Mouse (Mus musculus): ENCODE data around the gene Gsto1.

The Gsto1 gene

DNA sequence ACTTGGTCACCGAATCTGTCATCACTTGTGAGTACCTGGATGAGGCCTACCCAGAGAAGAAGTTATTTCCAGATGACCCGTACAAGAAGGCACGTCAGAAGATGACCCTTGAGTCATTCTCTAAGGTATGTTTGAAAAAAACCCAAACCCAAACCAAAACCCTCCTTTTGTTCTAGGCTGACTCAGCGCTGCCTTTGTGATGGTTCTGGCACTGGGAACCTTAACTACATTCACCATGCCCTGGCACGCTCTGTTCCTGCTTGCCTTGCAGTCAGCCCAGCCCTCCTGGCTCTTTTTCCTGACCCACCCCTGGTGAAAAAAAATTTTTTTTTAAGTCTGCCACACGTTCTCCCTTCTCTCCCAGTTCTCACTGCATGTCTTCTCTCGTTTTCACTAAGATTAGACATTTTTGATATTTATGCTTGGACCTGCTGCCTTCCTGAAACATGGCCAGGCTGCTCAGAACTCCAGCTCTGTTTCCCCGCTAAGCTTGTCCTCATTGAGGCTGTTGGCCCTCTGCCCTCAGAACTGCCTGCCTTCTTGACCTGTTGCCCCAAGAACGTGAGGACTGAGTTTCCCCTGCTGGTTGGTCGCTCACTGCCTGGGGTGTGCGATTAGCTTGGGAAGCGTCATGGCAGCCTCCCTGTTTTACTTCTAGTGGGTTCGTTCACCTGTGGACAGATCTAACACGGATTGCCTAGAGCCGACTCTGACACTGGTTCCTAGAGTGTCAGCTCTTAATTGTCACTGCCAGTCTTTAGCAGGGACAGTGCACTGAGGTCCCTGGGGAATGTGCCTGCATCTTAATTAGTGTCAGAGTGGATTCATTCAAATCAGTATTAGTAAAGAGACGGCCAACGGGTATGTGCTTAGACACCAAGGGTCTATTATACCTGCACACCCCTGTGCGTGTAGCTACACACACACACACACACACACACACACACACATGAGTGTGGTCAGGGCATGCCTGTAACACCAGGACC lies 3.5 kb downstream of the Gsto1 start:
- no peak for DNase-seq (ENCODE audit: low read depth)

DNA sequence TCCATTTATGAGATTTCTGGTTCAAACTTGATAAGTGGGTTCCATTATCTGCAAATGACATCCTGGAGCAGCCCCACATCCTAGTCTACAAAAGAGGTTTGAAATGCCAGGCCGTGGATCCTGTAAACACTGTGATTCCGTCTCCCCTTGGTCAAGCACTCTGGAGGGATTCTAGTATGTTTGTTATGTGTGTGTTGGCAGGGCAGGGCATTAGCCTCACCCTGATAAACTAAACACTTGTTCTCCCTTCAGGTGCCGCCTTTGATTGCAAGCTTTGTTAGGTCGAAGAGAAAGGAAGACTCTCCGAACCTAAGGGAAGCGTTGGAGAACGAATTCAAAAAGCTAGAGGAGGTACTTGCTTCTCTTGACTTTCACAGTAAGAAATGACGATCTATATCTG lies 4.4 kb downstream of the Gsto1 start:
- no peak for DNase-seq (ENCODE audit: low read depth)

DNA sequence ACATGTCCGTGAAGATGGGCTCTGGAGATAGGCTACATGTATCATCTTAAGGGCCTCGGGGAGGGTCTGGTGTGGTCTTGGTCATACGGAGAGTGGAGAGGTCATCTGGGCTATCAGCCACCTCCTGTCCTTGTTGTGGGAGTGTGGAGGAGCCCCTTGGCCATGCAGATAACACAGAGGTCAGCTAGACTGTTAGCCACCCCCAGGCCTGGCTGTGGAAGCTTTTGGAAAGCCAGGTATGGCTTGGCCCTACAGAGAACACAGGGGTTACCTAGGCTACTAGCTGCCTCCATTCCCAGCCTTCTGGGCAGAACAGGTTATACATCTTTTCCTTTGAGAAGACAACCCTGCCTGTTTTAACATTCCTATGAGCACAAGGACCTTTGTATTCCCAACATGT lies 7.8 kb downstream of the Gsto1 start:
- no peak for DNase-seq (ENCODE audit: low read depth)

DNA sequence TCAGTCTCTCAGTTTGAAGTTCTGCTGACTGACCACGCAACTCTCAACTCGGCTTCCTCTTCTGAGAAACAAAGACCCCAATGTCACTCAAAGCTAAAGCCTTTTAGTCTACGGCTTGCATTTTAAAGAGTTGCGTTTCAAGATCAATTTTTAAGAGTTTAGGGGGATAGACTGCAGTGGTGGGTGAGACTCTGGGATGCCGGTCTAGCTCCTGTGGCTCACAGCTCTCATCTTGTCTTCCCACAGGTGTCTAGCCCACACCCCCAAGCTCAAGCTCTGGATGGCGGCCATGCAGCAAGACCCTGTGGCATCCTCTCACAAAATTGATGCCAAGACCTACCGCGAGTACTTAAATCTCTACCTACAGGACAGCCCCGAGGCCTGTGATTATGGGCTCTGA lies 9.3 kb downstream of the Gsto1 start:
- no peak for DNase-seq (ENCODE audit: low read depth)

DNA sequence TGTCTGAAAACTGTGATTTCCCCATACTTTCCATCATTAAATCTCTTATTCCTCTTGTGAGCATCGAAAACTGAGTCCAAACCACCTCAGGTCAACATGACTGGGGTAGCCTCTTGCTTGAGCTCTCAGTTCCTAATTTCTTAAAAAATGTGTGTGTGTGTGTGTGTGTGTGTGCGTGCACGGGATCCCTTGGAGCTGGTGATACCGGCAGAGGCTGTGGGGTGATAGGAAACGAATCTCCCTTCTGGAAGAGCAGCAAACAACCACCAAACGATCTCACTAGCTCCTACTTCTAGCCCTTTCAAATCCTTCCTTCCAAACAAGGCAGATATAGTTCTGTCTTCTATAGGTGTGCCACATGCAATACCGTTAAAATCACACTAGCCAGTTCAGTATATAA lies 10.0 kb downstream of the Gsto1 start:
- no peak for DNase-seq (ENCODE audit: low read depth)

DNA sequence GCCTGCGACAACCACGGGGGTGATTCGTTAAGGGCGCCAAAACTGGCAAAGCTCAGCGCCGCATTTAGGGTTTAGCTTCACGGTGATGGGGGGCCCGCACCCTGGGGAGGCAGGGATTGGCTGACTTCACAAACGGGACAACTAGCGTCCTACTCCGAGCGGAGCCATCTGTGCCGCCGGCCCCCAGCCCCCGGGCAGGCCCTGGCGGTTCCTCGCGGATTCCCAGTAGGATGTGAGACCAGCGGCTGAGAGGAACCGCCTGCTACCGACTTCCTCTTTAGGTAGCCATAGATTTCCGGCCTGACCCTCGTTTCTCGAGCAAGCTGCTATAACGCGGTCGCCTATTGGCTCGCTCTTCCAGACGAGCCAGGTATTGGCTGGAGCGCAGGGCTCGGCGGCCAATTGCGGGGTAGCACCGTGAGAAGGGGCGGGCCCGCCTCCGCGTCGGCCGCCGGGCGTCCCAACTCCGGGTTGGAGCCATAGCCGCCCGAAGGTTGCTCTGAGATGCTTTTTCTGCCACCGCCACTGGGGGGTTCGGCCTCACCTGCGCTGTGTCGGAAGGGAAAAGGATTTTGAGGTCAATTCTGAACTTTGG lies 10.7 kb downstream of the Gsto1 start, which contains the start of gene Gsto2:
TSS of gene Gsto2 (plus strand) at position 182 of the 595 bp plus-strand sequence.
- DNase-seq (ENCODE audit: low read depth) = peak; percentile 95

DNA sequence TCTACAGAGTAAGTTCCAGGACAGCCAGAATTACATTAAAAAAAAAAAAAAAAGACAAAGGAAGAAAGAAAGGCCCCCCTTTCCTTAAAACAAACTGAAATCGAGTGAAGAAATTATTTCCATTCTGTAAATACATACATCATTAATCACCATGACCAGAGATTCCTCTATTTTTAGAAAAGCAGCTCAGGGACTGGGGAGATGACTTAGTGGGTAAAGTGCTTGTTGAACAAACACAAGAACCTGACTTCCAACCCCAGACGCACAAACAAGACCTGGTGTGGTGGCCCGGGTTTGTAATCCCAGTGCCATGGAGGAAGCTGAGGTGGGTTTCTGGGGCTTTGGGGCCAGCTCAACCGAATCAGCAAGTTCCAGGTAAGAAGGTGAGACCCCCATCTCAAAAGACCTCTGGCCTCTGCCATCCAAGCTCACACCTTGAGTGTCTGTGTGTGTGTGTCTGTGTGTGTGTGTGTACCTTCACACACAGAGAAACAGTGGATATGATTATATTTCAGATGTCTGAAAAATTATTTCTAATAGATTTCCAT lies 12.9 kb downstream of the Gsto1 start:
- DNase-seq (ENCODE audit: low read depth) = no peak

DNA sequence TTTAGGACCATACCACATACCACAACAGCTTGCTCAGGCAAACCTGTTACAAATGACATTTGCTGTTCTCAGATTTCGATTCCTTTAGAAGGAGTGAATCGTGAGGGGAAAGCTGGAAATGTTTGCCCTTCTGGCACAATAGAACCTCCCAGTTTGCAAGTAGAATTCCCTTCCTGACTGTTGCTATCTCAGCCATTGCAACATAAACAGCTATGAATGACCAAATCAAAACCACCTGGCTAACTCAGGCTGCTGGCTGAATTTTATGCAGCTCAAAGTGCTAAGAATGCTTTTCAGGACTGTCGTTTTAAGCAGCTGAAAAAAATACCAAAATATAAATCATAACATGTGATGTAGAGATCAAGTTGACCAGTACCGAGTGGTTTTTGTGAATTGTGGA lies 14.2 kb downstream of the Gsto1 start:
- no peak for DNase-seq (ENCODE audit: low read depth)

DNA sequence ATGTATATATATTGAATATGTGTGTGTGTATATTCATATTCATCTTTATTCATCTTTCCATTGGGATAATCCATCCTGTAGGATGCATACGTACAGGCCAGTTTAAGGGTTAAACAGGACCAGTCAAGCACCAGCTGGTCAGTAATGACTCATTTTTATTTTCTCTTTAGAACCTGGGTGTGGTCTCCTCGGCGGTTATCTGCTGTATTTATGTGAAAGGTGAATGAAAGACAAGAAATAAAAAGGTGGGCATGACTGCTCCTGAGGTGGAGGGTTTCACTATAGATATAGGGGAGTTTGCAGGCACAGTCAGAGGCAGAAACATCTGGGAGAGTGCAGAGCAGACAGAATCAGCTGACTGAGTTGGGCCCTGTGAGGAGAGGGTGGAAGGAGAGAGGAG lies 14.7 kb downstream of the Gsto1 start:
- DNase-seq (ENCODE audit: low read depth) = no peak

DNA sequence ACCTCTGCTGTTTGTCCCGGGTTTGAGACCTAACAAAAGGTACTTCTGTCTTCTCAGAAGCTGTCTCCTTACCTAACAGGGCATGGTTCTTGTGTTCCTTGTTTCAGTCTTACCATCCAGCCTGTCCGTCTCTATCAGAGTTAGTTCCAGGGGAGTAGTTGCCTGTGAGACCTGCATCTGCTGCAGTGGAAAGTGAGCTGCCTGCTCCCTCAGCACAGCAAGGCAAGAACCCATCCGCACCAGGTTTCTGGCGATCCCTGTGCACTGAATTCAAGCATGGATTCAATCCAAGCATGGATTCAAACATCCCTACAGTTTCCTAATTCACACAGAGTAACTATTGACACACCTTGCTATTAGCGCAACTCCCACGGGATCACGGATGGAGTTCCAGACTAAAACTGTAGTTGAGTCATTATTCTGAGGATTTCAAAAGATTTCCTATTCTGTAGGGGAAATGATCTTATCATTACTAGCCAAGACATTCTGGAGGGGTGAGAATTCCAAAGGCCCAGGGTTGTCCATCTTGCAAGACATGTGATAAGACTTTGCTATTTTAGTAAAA lies 15.4 kb downstream of the Gsto1 start:
- DNase-seq (ENCODE audit: low read depth) = no peak

DNA sequence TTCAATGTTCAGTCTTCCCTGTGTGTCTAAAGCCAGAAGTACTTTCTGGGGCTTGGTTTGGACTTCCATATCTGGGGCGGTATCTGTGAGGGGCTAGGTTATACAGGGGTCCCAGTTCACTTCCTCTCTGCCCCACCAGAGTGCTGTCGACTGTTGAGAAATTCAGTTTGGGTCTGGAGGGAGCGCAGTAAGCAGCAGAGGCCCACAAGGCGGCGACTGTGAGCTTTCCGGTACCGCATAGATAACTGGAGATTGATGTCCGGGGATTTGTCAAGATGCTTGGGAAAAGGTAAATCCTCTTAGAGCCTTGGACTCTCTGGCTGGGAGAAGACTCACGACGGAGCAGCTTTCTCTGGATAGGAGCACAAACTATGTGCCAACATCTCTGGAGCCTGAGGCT lies 16.7 kb downstream of the Gsto1 start:
- DNase-seq (ENCODE audit: low read depth) = peak; percentile 32

DNA sequence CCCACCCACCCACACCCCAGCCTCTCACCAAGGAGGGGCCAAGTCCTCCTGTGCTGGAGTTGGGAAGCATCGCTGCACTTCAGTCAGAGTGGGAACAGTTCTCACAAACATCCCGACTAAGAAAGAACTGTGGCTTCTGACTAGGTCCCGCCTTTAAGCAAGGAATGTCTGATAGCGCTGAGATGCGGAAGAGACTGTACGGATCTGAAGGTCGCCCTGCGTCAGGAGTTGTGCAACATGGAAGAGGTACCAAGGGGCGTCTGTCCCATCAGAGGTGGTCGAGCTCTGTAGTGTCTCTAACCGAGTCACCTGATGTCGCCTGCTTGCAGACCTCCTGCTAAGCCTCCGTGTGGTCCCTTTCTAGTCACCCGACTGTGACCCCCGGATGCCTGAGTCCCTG lies 21.5 kb downstream of the Gsto1 start:
- DNase-seq (ENCODE audit: low read depth) = no peak

DNA sequence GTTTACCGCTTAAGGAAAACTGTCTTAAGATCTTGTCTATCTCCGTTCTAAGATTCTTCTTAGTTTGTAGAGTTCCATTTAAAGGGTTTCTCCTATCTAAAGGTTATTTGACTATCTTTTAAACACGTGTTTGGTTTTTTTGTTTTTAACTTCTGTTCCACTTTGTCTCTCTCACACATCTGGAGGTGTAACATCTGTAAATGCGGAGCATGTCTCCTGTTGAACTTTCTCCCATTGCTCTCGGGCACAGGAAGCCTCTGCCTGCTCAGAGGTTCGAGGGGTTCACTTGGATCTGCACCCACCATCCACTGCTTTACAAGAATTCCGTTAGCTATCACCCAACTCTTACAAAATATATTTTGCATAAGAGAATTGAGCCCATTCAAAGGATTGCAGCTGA lies 26.8 kb downstream of the Gsto1 start:
- DNase-seq (ENCODE audit: low read depth) = no peak

DNA sequence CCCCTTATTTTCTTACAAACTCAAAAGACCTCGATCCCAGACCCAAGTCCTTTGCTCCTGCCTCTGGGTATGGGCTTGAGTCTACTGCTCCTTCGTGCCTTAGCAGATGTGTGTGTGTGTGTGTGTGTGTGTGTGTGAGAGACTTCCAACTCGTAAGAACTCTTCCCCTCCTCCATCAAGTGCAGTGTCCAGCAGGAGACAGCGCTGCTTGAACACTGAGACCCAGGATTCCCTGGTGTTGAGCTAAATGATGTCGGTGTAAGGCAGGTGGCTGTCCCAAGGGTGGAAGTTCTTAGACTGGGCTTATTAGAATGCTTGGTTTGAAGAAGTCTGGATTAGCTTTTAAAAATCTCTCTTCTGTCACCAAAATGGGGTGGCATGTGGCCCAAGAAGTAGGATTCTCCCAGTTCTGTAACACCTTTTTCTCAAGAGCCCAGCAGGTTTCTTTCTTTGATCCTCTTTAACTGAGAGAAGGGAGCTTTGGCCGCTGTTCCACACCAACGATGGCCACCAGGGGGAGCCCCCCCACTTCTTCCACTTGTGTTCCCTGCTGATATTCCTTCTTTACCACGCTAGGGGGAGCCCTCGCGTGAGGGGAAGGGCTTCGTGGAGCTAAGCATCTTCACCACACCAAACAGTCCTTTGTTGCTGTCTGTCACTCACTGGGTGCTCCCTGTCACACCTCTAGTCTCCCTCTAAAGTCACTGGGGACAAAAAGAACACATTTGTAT lies 27.5 kb downstream of the Gsto1 start:
- DNase-seq (ENCODE audit: low read depth) = peak; percentile 96

DNA sequence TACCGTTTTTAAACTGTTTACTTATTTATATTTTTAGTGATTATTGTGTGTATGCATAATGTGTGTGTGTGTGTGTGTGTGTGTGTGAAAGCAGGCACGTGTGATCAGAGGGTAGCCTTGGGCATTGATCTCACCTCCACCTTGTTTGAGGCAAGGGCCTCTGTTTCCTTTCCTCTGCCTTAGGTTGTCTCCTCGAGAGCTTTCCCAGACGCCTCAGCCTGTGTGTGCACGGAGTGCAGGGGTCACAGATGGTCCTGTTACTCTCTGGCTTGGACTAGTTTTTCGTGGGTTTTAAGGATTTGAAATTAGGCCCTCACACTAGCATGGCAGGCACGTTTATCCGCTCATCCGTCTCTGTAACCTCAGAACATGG lies 28.1 kb downstream of the Gsto1 start:
- no peak for DNase-seq (ENCODE audit: low read depth)

DNA sequence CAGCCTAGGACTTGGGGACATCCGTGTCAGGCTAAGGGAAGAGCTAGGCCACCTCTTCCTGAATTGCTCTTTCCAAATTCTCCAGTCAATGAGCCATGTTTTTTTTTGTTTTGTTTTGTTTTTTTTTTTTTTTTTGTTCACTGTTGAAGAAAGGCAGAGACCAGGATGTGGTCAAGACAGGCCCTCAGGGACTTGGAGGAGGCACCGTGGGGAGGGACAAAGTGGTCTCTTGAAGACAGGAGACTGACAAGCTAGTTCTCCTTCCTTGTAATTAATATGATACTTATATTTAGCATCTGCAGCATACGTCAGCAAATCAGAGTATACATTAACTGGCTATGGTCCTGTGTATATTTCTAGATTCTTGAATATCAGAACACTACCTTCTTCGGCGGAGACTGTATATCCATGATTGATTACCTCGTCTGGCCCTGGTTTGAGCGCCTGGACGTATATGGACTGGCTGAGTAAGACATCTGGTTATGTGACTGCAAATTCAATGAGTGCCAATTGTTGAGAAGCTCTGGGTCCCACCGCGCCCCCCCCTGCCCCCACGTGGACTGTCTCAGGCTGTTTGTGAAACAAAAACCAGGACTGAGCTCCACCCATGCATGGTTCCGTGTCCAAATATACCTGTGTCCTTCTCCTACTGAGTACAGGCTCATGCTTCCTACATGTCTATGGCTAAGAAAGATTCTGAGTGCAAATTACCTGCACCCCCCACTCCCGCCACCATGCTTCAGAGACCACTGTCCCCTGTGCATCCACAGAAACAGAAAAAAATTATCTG lies 29.7 kb downstream of the Gsto1 start:
- DNase-seq (ENCODE audit: low read depth) = no peak

DNA sequence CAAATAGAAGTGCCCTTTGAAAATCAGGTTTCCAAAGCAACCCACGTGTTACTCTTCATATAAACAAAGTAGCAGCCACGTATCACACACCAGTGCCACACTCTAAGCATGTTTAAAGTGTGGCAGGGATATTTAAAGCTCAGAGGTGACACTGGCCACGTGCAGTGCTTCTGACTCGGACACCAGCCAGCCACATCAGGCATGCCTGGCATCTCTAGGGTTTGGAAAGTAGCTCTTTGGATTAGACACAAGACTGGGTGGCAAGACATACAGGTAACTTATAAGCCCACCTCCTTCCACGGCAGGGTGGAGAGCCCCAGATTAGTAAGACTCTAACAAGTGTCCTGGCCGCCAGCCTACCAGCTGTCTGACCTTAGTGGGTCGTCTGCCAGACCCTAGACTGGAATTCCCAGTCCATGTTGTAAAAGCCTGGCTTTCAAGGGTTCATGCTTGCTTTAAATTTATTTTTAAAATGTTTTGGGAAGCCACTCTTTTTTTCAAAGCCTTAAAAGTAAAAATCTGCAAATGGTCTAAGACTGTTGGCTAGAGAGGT lies 30.5 kb downstream of the Gsto1 start:
- DNase-seq (ENCODE audit: low read depth) = no peak

DNA sequence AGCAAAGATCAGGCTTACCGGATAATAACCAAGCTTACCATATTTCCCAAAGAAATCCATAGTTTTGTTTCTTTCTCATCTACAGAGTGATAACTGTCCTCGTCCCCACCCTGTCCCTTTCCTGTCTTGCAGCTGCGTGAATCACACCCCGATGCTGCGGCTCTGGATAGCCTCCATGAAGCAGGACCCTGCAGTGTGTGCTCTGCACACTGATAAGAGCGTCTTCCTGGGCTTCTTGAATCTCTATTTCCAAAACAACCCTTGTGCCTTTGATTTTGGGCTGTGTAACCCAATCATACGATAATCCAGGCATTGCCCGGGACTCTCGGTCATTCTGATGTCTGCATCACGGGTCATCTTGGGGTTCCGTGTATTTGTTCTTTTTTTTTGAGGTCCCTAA lies 31.1 kb downstream of the Gsto1 start:
- DNase-seq (ENCODE audit: low read depth) = no peak

DNA sequence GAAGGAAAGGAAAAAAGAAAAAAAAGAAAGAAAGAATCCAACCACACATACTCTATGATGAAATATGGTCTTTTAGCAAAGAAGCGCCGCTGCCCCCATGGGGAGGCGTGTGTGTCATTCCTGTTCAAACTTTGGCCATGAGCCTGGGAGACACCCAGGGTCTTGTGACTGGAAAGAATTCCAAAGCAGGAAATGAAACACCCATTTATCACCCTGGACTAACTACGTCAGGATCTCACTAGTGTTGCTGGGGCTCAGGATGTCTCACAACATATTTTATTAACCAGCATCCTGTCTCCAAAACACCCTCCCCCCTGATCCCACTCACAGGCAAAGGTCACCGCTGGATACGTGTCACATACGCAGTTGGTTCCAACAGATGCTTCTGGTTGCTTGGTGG lies 31.8 kb downstream of the Gsto1 start:
- no peak for DNase-seq (ENCODE audit: low read depth)

DNA sequence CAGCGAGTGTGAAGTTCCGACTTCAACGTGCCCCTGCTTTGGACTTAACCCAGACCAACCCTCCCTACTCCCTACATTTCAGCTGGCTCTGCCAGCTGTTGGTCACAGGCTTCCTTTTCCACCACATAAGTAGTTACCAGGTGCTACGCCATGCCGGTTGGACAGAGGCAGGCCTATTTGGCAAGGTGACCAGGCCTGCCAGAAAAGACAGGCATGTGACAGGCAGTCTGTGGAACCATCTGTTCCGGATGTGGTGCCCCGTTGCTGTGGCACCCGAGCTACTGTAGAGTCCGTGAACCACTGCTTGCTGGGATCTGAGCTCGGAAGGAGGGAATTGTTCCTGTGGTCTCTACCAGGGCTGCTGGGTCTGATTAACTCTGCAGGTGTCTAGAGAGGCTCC lies 32.6 kb downstream of the Gsto1 start:
- peak; percentile 57 for DNase-seq (ENCODE audit: low read depth)

DNA sequence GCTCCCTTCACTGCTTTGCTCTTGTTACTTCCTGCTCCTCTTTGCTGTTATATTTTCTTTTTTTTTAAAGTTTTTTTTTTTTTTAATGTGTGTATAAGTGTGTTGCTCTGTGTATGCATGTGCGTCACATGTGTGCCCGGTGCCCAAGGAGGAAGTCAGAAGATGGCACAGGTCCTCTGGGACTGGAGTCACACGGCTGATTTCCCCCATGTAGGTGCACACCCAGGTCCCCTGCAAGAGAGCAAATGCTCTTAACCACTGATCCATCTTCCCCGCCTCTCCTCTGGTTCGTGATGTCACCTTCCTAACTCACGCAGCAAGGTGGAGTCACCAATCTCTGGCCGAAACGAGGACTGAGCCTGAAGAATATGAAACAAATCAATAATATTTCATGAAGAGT lies 33.3 kb downstream of the Gsto1 start:
- no peak for DNase-seq (ENCODE audit: low read depth)

Measured in induced T-regulatory cell, adult 2 months (primary cell).